Mouse (Mus musculus): Measurements from ENCODE around the gene Ccp110.

Ccp110 gene

GRCm38 (mm10) chr7:118773027-118773426 lies 60.7 kb downstream of the Ccp110 start:
- no peak for DNase-seq

GRCm38 (mm10) chr7:118775991-118776390 lies 63.6 kb downstream of the Ccp110 start:
- no peak for DNase-seq

DNA sequence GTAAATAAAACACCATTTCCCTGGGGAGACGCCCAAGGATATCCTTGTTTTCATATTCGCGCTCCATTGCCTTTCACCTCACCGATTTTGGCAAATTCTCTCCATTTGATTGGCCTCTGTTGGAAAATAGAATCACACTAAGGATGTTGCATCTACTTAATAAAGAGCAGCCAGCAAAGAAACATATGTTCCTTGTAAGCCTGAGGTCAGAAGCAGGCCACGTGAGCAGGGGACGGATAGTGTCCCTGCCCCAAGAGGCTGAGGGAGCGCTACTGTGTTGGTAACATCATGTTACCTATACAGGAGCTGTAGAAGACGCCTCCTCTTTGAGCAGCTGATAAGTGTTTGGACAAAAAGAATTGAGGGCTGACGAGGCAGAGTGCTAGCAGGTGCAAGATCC lies 64.1 kb downstream of the Ccp110 start:
- no peak for DNase-seq

GRCm38 (mm10) chr7:118777598-118778394 lies 65.4 kb downstream of the Ccp110 start:
- no peak for DNase-seq

GRCm38 (mm10) chr7:118778561-118778960 lies 66.2 kb downstream of the Ccp110 start:
- no peak for DNase-seq

DNA sequence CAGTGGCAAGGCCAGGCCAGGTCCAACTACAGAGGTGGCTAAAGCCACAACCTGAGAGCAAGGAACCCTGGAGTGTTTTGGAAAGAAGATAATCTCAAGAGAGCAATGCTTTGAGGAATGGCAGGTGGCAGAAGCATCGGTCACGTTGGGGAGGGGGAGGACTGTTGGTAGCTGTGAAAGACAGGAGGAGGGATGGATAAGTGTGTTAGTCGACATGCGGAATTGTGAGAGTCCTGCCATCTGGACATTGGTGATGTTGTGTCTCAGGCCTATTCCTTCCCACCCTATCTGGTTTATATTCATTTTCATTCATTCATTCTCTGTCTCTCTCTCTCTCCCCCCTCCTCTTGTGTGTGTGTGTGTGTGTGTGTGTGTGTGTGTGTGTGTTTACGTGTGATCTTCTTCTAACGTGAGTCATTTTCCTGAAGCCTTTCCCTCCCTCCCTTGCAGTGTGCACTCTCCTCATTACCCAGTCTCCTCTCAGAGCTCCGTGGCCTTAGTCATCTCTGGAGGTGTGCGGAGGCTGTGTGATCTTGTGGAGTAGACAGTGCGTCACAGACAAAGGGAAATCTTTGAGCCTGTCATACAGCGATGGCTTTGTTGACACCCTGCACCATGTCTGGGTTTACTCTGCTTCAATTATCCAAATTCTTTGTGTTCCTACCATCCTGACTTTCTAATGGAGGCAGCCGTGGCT lies 71.1 kb downstream of the Ccp110 start:
- DNase-seq, result no peak

- peak; percentile 53 to 67 for DNase-seq
Measured at GRCm38 (mm10) chr7:118786091-118786490, 73.7 kb downstream of the Ccp110 start.

Measured in kidney, adult 8-10 months (tissue).